Mouse (Mus musculus) midbrain, embryonic 16.5 days (tissue): ENCODE results near the gene Cmya5. TPM values are rescaled to one million over a fixed set of nuclear protein-coding genes. Genes with fewer than 3 reads are reported as not detected.
"Not testable (repeated sequence)": the region's sequence is repeated elsewhere in the genome, so short reads cannot be mapped to it uniquely, and the experiment has no call there.

ENCODE experiments used
- ATAC-seq: fragments of 200-750 bp; cut with Nextera tagmentation; 2 replicates; pipeline ENCODE4 v1.8.0; 2017; ENCODE audit warnings: moderate TSS enrichment
- H3K27ac ChIP-seq: fragments of 300-500 bp; sonication (generic); 2 replicates; pipeline ENCODE4 v1.5.1; 2014; ENCODE audit warnings: mild to moderate bottlenecking, low read length, mixed read lengths
- H3K27me3 ChIP-seq: fragments of 300-500 bp; sonication (generic); 2 replicates; pipeline ENCODE4 v1.6.1; 2014; ENCODE audit warnings: low read depth, low read length, mixed read lengths; ENCODE audit not compliant: control insufficient read depth, insufficient read depth
- H3K36me3 ChIP-seq: fragments of 300-500 bp; sonication (generic); 2 replicates; pipeline ENCODE4 v1.6.1; 2014; ENCODE audit warnings: mild to moderate bottlenecking, low read length, moderate library complexity, mixed read lengths; ENCODE audit not compliant: control insufficient read depth, insufficient read depth
- H3K4me1 ChIP-seq: fragments of 300-500 bp; sonication (generic); 2 replicates; pipeline ENCODE4 v1.6.1; 2014; ENCODE audit warnings: mild to moderate bottlenecking, low read length, mixed read lengths; ENCODE audit not compliant: control insufficient read depth, insufficient read depth
- H3K4me2 ChIP-seq: fragments of 300-500 bp; sonication (generic); 2 replicates; pipeline ENCODE4 v1.6.1; 2014; ENCODE audit warnings: mild to moderate bottlenecking, low read length, mixed read lengths
- H3K4me3 ChIP-seq: fragments of 300-500 bp; sonication (generic); 2 replicates; pipeline ENCODE4 v1.5.1; 2014; ENCODE audit warnings: low read depth, mild to moderate bottlenecking, low read length, moderate library complexity, mixed read lengths
- H3K9ac ChIP-seq: fragments of 300-500 bp; sonication (generic); 2 replicates; pipeline ENCODE4 v1.6.1; 2014; ENCODE audit warnings: low read depth, low read length, mixed read lengths
- H3K9me3 ChIP-seq: fragments of 300-500 bp; sonication (generic); replicated peaks from 2 replicates; pipeline ENCODE4 v1.6.1; 2014; ENCODE audit warnings: mild to moderate bottlenecking, low read length, mixed read lengths; ENCODE audit not compliant: control insufficient read depth, poor library complexity, severe bottlenecking
- WGBS: fragments of 180-500 bp; shearing (Covaris S2); extraction: QIAGEN DNeasy Blood & Tissue Kit; methylation state at CpG from one replicate; pipeline ENCODE4 v1.1.7; 2014; 5-methylcytosine and 5-hydroxymethylcytosine counted together
- polyA plus RNA-seq: library from polyadenylated mRNA; unstranded; fragments of >200 nt; fragmentation: Nextera tagmentation; extraction: Ambion mirVana; gene quantifications from 2 replicates; pipeline ENCODE4 v1.2.1, GENCODE M21; 2015

Cmya5 gene
- 0.07 and 0.15 TPM in 2 replicates for polyA plus RNA-seq

DNA sequence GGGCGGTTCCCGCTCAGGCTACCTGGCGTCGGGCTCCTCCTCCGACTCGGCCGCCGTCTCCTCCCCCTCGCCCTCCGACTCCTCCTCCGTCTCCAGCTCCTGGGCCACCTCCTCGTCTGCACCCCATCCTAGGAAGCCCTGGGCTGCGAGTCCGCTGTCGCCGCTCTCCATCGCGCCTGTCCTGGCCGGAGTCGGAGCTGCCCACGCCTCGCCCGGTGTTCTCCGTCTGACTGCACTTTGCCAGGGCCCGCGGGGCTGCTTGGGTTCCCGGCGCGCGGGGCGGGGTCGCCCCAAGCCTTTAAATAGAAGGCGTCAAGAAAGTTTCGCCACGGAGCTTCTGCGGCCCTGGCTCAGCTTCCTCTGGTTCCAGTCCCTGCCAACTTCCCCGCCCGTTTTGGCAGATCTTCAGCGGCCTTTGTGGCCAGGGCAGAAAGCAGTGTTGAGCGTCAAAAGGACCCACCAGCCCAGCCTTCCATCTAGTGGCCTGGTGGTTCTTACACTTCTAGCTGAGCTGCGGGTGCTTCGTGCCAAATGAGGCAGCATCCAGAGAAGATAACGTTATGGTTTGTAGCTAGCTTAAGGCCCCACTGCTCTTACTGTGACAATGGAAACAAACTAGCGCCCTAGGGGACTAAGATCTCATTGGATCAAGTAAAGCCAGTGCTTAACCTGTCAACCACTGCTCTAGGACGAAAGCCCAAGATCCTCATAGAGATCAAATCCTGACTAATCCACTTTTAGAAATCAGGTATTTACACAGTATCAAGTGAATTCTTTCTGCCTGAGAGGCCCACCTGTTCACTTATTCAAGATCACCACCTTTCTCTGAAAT, at the start of gene Cmya5:
Gene Cmya5 (minus strand): TSS at position 389 of the 832 bp plus-strand sequence.
- peak within 1 kb of the TSS; percentile 22; the same call in 1 of the 2 replicates for H3K27ac ChIP-seq
- H3K27me3 ChIP-seq = no peaks in the 10 kb centered on the region
- peaks cover 5% of the 10 kb centered on the region; the same call in 1 of the 2 replicates for H3K36me3 ChIP-seq
- peaks cover 9% of the 10 kb centered on the region; the same call in 1 of the 2 replicates for H3K4me1 ChIP-seq
- peak; percentile 88 for ATAC-seq
- WGBS = under 1% methylated on average over 44 of the region's 45 CpGs
- peak within 1 kb of the TSS; percentile 54 for H3K4me3 ChIP-seq
- H3K4me2 ChIP-seq = peak within 1 kb of the TSS; percentile 98
- H3K9me3 ChIP-seq = no peaks in the 10 kb centered on the region
- H3K9ac ChIP-seq = peak within 1 kb of the TSS; percentile 72

DNA sequence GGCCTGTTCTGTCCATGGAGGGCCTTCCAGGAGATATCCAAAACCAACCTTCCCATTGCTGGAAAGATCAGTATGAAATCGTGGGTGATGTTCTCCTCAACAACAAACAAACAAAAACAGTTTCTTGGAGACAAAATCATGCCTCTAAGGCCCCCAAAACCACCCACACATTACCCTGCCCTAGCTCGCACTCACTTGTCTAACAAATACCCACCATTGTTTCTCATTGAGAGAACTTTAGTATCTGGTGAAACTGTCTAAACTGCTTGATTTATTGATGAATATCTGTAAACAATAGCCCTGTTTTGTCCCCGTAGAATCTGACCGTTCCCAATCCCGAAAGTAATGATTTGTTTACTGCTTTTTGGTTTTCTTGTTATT, 48.1 kb upstream of the Cmya5 start:
- Histone ChIP-seq H3K4me1 (peaks cover 18% of the 10 kb centered on the region), H3K4me3 (peak overlapping the region; percentile 99), H3K27me3 (no peaks in the 10 kb centered on the region), H3K9ac (peak overlapping the region; percentile 78), H3K36me3 (no peaks in the 10 kb centered on the region), H3K27ac (peak overlapping the region; percentile 90), H3K9me3 (no peaks in the 10 kb centered on the region), H3K4me2 (peak overlapping the region; percentile 76)
- ATAC-seq = no peak; the same call in 1 of the 2 replicates
- 69% methylated on average over 5 of the region's 5 CpGs for WGBS

GRCm38 (mm10) chr13:93191831-93192645, 47.5 kb upstream of the Cmya5 start, which contains the start of gene Tent2:
TSS of gene Tent2 (minus strand) at chr13:93192385.
- H3K4me2 ChIP-seq = peak within 1 kb of the TSS; percentile 76
- peak within 1 kb of the TSS; percentile 99 for H3K4me3 ChIP-seq
- no peaks in the 10 kb centered on the region for H3K27me3 ChIP-seq
- peak; percentile 100 for ATAC-seq
- no peaks in the 10 kb centered on the region for H3K36me3 ChIP-seq
- H3K27ac ChIP-seq = peak within 1 kb of the TSS; percentile 91
- peak within 1 kb of the TSS; percentile 95 for H3K9ac ChIP-seq
- no peaks in the 10 kb centered on the region for H3K9me3 ChIP-seq
- H3K4me1 ChIP-seq = peaks cover 18% of the 10 kb centered on the region
- WGBS = under 1% methylated on average over 71 of the region's 72 CpGs

GRCm38 (mm10) chr13:93189416-93189815, 44.9 kb upstream of the Cmya5 start:
- Histone ChIP-seq H3K4me1 (peaks cover 18% of the 10 kb centered on the region), H3K4me2 (no peak overlapping the region), H3K9me3 (no peaks in the 10 kb centered on the region), H3K27me3 (no peaks in the 10 kb centered on the region), H3K9ac (no peak overlapping the region), H3K4me3 (no peak overlapping the region), H3K27ac (no peak overlapping the region), H3K36me3 (no peaks in the 10 kb centered on the region)
- WGBS = 85% methylated on average over 2 of the region's 2 CpGs
- ATAC-seq = no peak

GRCm38 (mm10) chr13:93188738-93189137, 44.2 kb upstream of the Cmya5 start:
- H3K27me3 ChIP-seq = no peaks in the 10 kb centered on the region
- 95% methylated on average over 3 of the region's 3 CpGs for WGBS
- H3K9ac ChIP-seq = no peak overlapping the region
- H3K4me1 ChIP-seq = peaks cover 18% of the 10 kb centered on the region
- H3K27ac ChIP-seq = no peak overlapping the region
- no peaks in the 10 kb centered on the region for H3K36me3 ChIP-seq
- H3K9me3 ChIP-seq = no peaks in the 10 kb centered on the region
- ATAC-seq = no peak
- H3K4me3 ChIP-seq = no peak overlapping the region
- H3K4me2 ChIP-seq = no peak overlapping the region

DNA sequence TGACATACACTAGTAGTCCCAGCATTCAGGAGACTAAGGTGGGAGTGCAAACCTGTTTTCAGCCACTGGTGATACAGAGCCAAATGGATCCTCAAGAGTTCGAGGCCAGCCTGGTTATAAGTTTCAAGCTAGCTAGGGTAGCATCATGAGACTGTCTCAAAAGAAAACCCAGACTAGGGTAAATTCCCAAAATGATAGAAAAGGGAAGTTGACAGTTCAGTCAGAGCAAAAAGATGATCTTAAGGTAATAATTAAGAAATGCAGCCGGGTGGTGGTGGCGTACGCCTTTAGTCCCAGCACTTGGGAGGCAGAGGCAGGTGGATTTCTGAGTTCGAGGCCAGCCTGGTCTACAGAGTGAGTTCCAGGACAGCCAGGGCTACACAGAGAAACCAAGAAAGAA, 43.3 kb upstream of the Cmya5 start:
- not testable (repeated sequence) for H3K4me3 ChIP-seq, H3K36me3 ChIP-seq, H3K27me3 ChIP-seq, ATAC-seq, H3K4me2 ChIP-seq, H3K9ac ChIP-seq, H3K9me3 ChIP-seq, H3K27ac ChIP-seq
- 95% methylated on average over 5 of the region's 5 CpGs for WGBS
- H3K4me1 ChIP-seq = peaks cover 17% of the 10 kb centered on the region

GRCm38 (mm10) chr13:93180351-93180750, 35.8 kb upstream of the Cmya5 start:
- no peaks in the 10 kb centered on the region for H3K9me3 ChIP-seq
- ATAC-seq = no peak
- 100% methylated on average over 1 of the region's 1 CpGs for WGBS

GRCm38 (mm10) chr13:93179522-93179921, 35.0 kb upstream of the Cmya5 start:
- Histone ChIP-seq H3K4me1 (no peaks in the 10 kb centered on the region), H3K9ac (no peak overlapping the region), H3K9me3 (no peaks in the 10 kb centered on the region), H3K4me3 (no peak overlapping the region), H3K4me2 (no peak overlapping the region), H3K27me3 (no peaks in the 10 kb centered on the region), H3K27ac (no peak overlapping the region), H3K36me3 (no peaks in the 10 kb centered on the region)
- 94% methylated on average over 2 of the region's 2 CpGs for WGBS
- ATAC-seq = no peak

More at GRCm38 (mm10) chr13:93180351-93180750, 35.8 kb upstream of the Cmya5 start:
- Histone ChIP-seq H3K4me3 (no peak overlapping the region), H3K9ac (no peak overlapping the region), H3K4me2 (no peak overlapping the region), H3K4me1 (no peaks in the 10 kb centered on the region), H3K36me3 (no peaks in the 10 kb centered on the region), H3K27ac (no peak overlapping the region), H3K27me3 (no peaks in the 10 kb centered on the region)
